Mouse (Mus musculus) urinary bladder, postnatal 36 days (tissue): ENCODE data around the gene Il1rap.
A peak's percentile ranks its signal among the peaks of the same experiment; 100 is the strongest.

Experiments used
- DNase-seq, 2 experiments: peaks; one replicate each; pipeline ENCODE4 v3.0.0; 2022; ENCODE audit warnings: low spot score in 2 of 2, mixed read lengths in 1 of 2

The Il1rap gene

GRCm38 (mm10) chr16:26581048-26581912 lies at the start of gene Il1rap:
Gene Il1rap, plus strand, starts transcription at chr16:26581704.
- peak; percentile 87 to 94 for DNase-seq

- no peak for DNase-seq
These were observed 49.2 kb upstream of the Il1rap start for GRCm38 (mm10) chr16:26532287-26532686.

GRCm38 (mm10) chr16:26546170-26546878 lies 35.2 kb upstream of the Il1rap start:
- DNase-seq: no peak

GRCm38 (mm10) chr16:26546879-26547206 lies 34.7 kb upstream of the Il1rap start:
- no peak for DNase-seq

- no peak for DNase-seq
These were observed 32.3 kb upstream of the Il1rap start for GRCm38 (mm10) chr16:26549221-26549620.

GRCm38 (mm10) chr16:26552234-26552633 lies 29.3 kb upstream of the Il1rap start:
- DNase-seq: no peak

- no peak for DNase-seq
These were observed 22.7 kb upstream of the Il1rap start for GRCm38 (mm10) chr16:26558797-26559196.

GRCm38 (mm10) chr16:26561743-26562142 lies 19.8 kb upstream of the Il1rap start:
- DNase-seq: no peak

- DNase-seq: no peak
These were observed 18.7 kb upstream of the Il1rap start for GRCm38 (mm10) chr16:26562771-26563170.

GRCm38 (mm10) chr16:26569387-26569978 lies 12.0 kb upstream of the Il1rap start:
- no peak for DNase-seq

- DNase-seq: no peak
These were observed 9.7 kb upstream of the Il1rap start for GRCm38 (mm10) chr16:26571836-26572235.

GRCm38 (mm10) chr16:26574173-26574572 lies 7.3 kb upstream of the Il1rap start:
- no peak for DNase-seq

- DNase-seq: peak in 1 of 2 experiments; percentile 11
These were observed 441 bp downstream of the Il1rap start for GRCm38 (mm10) chr16:26581913-26582376.

GRCm38 (mm10) chr16:26585806-26586205 lies 4.3 kb downstream of the Il1rap start:
- DNase-seq: no peak

GRCm38 (mm10) chr16:26590897-26591570 lies 9.5 kb downstream of the Il1rap start:
- peak in 1 of 2 experiments; percentile 3 for DNase-seq

- DNase-seq: no peak
These were observed 14.9 kb downstream of the Il1rap start for GRCm38 (mm10) chr16:26596440-26596839.

- peak in 1 of 2 experiments; percentile 22 for DNase-seq
These were observed 15.8 kb downstream of the Il1rap start for GRCm38 (mm10) chr16:26597307-26597706.

- no peak for DNase-seq
These were observed 17.1 kb downstream of the Il1rap start for GRCm38 (mm10) chr16:26598591-26598990.

- DNase-seq: no peak
These were observed 20.0 kb downstream of the Il1rap start for GRCm38 (mm10) chr16:26601482-26601881.

GRCm38 (mm10) chr16:26604621-26605020 lies 23.1 kb downstream of the Il1rap start:
- DNase-seq: no peak

GRCm38 (mm10) chr16:26608003-26608402 lies 26.5 kb downstream of the Il1rap start:
- no peak for DNase-seq

GRCm38 (mm10) chr16:26610508-26610907 lies 29.0 kb downstream of the Il1rap start:
- no peak for DNase-seq
